Mouse (Mus musculus) megakaryocyte, embryonic 14.5 days (primary cell): ENCODE measurements around the gene BC005561. TPM values are rescaled to one million over a fixed set of nuclear protein-coding genes. Genes with fewer than 3 reads are reported as not detected.
A peak's percentile ranks its signal among the peaks of the same experiment; 100 is the strongest.
"Not testable (repeated sequence)": the region's sequence is repeated elsewhere in the genome, so short reads cannot be mapped to it uniquely, and the experiment has no call there.

Source experiments
- H3K27me3 ChIP-seq: replicated peaks from 2 replicates; pipeline ENCODE3; 2012; ENCODE audit warnings: inconsistent platforms
- H3K36me3 ChIP-seq: replicated peaks from 2 replicates; pipeline ENCODE3; 2012; ENCODE audit warnings: low read length, inconsistent platforms, mixed read lengths
- H3K4me1 ChIP-seq: 2 replicates; pipeline ENCODE4 v1.6.1; 2012; ENCODE audit warnings: inconsistent platforms
- H3K4me3 ChIP-seq: replicated peaks from 2 replicates; pipeline ENCODE3; 2012; ENCODE audit warnings: moderate library complexity, mild to moderate bottlenecking, inconsistent platforms
- H3K9me3 ChIP-seq: 2 replicates; pipeline ENCODE4 v1.6.1; 2012; ENCODE audit warnings: inconsistent platforms
- FLI1 ChIP-seq: IDR thresholded peaks from 2 replicates; pipeline ENCODE4 v1.6.1; 2012; ENCODE audit warnings: low read length, inconsistent platforms, mixed read lengths
- GATA1 ChIP-seq: IDR thresholded peaks from 3 replicates; pipeline ENCODE4 v1.6.1; 2012; ENCODE audit warnings: mixed read lengths, low read length, inconsistent platforms, borderline replicate concordance
- polyA plus RNA-seq: library from polyadenylated mRNA; stranded (reverse); fragments of >175 nt; gene quantifications from 2 replicates; pipeline ENCODE4 v1.2.3, GENCODE M21; 2012; ENCODE audit warnings: low replicate concordance; ENCODE audit not compliant: insufficient read depth

Gene BC005561
- polyA plus RNA-seq, 1 experiment, result 0.51 TPM

DNA sequence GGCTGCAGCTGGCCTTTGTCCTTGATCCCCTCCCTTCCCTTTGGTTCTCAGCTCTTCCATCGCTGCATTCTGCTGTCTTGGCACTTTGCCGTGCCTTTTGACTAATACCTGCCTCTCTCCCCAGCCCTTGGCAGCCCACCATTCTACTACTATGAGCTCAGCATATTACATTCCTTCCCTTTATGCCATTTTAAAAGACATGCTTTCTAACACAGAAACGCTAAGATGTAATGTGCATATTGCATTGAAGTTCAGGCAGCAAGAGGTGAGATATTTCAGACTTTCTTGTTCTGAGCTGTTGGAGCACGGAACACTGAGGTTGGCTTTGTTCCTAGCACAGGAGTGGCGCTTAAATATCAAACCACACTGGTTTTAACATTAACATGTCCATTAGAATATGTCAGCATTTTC is 37.2 kb upstream of the BC005561 start:
- Histone ChIP-seq H3K36me3 (peaks cover 51% of the 10 kb centered on the region), H3K27me3 (no peaks in the 10 kb centered on the region)
- TF ChIP-seq GATA1, result no peak
- TF ChIP-seq FLI1, result no peak

DNA sequence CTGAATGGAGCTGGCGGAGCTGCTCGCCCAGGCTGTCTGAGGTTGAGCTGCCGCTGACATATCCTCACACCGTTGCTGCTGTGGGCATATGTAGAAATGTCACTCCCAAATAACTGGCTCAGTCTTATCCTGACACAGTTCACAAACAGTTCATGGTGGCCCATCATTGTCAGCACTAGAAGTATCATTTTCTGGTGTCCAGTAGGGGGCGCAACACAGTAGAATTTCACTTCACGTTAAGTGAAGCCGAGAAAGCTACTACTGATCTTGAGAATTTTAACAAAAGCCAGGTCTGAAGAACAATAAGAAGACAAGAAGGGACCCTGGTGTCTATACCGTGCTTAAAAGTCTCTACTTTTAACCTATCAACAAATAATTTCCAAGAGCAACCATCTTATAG is 35.8 kb upstream of the BC005561 start:
- Histone ChIP-seq H3K4me1 (no peaks in the 10 kb centered on the region), H3K36me3 (peaks cover 47% of the 10 kb centered on the region), H3K27me3 (no peaks in the 10 kb centered on the region), H3K4me3 (no peak overlapping the region), H3K9me3 (no peaks in the 10 kb centered on the region)
- TF ChIP-seq GATA1, result no peak
- TF ChIP-seq FLI1, result no peak

More for the DNA sequence above, 37.2 kb upstream of the BC005561 start:
- Histone ChIP-seq H3K9me3 (no peaks in the 10 kb centered on the region), H3K4me3 (no peak overlapping the region), H3K4me1 (no peaks in the 10 kb centered on the region)

DNA sequence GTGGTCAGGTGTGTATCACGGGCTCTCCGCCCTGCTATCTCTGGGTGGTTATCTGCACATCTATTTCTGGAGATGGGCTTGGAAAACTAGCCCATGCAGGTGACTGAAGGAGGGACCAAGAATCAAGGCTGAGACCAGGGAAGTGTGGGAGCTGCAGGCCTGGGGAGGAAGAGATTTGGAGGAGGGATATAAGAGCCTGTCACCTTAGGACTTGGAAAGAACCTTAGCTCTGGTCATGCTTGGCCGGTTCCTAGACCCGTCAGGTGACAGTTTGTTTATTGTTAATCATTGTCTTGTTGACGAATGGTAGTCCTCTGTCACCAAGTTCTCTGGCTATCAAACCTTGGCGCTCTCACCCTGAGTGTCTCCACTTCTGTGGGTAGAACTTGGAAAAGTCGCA is 27.8 kb upstream of the BC005561 start:
- Histone ChIP-seq H3K4me1 (peaks cover 3% of the 10 kb centered on the region; the same call in 1 of the 2 replicates), H3K27me3 (no peaks in the 10 kb centered on the region), H3K9me3 (no peaks in the 10 kb centered on the region), H3K4me3 (no peak overlapping the region), H3K36me3 (peaks cover 76% of the 10 kb centered on the region)
- no peak for TF ChIP-seq FLI1
- no peak for TF ChIP-seq GATA1

DNA sequence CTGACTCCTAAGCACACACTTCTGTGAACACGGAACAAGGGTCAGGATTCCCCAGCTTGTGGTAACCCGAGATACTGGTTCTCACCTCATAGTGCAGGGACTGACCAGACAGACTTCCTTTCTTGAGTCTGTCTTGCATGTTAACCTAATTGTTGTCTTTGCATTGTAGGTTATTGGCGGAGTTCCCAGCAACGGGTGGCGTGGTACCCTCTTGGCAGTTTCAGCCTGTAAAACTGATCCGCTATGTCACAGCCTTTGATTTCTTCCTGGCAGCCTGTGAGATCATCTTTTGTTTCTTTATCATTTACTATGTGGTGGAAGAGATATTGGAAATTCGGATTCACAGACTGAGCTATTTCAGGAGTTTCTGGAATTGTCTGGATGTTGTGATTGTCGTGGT is 25.3 kb upstream of the BC005561 start:
- TF ChIP-seq GATA1, result no peak
- TF ChIP-seq FLI1, result no peak
- Histone ChIP-seq H3K4me1 (no peaks in the 10 kb centered on the region), H3K36me3 (peaks cover 85% of the 10 kb centered on the region), H3K27me3 (no peaks in the 10 kb centered on the region), H3K4me3 (no peak overlapping the region), H3K9me3 (no peaks in the 10 kb centered on the region)

DNA sequence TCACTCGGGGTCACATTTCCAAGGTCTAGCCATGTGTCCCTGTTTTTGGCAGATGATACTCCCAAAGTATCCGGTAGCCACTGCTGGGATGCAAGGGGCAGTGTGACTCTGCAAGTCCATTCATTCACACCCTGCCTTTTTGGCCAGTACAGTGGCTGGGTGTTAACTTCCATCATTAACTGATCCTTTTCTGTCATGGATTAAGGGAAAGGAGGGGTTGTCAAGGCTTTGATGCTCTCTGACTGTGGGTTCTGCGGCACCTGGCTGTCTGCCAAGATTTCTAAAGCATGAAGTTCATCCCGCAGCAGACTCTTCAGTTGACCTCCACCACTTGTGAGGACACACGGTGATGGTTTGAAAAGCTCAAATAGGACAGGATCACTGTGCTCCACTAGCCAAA is 16.6 kb upstream of the BC005561 start:
- peaks cover 3% of the 10 kb centered on the region; the same call in 1 of the 2 replicates for H3K9me3 ChIP-seq
- TF ChIP-seq GATA1 (no peak), FLI1 (no peak)
- peaks cover 92% of the 10 kb centered on the region for H3K36me3 ChIP-seq

DNA sequence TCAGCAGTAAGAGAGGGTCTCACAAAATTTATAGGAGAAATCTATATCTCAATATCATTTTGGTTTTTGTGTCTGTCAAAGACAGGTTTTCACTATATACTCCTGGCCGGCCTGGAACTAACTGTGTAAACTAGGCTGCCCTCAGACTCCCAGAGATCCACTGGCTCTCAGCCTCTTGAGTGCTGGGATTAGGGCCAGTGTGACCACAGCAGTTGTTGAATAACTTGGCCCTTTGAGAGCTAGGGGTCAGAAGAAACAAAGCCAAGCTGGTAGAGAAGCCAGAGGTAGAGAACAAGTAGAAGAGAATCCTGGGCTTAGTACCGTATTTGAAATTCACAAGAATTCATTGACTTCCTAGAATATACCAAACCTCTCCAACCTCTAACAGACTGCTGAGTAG is 3.3 kb upstream of the BC005561 start:
- H3K36me3 ChIP-seq, result peaks cover 48% of the 10 kb centered on the region
- TF ChIP-seq GATA1 (no peak), FLI1 (no peak)
- peaks cover 7% of the 10 kb centered on the region for H3K4me1 ChIP-seq
- no peaks in the 10 kb centered on the region for H3K27me3 ChIP-seq
- H3K9me3 ChIP-seq, result no peaks in the 10 kb centered on the region
- H3K4me3 ChIP-seq, result no peak overlapping the region

More for the DNA sequence above, 16.6 kb upstream of the BC005561 start:
- H3K27me3 ChIP-seq, result no peaks in the 10 kb centered on the region
- H3K4me3 ChIP-seq, result no peak overlapping the region
- H3K4me1 ChIP-seq, result no peaks in the 10 kb centered on the region

DNA sequence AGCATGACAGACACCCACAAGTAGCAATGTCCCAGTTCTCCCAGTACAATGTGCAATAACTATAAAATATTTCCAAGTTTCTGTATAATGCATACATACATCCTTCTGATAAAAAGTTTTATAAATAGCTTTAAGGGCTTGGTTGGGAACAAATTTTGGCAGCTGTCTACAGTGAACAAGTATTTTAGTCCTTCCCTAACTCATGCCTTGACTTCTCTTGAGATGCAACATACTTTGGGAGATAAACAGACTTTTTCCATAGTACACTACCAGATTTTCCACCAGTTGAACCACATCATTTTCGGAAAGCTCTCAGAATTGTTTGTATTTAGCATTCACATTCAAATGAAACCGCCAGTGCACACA is 340 bp upstream of the BC005561 start:
- no peaks in the 10 kb centered on the region for H3K27me3 ChIP-seq
- peak overlapping the region; percentile 95 for H3K4me3 ChIP-seq
- peaks cover 30% of the 10 kb centered on the region for H3K36me3 ChIP-seq
- H3K9me3 ChIP-seq, result no peaks in the 10 kb centered on the region
- peaks cover 13% of the 10 kb centered on the region for H3K4me1 ChIP-seq
- TF ChIP-seq FLI1, result no peak
- TF ChIP-seq GATA1, result no peak

GRCm38 (mm10) chr5:104511211-104511610 is 3.1 kb downstream of the BC005561 start:
- H3K36me3 ChIP-seq, result peaks cover 41% of the 10 kb centered on the region
- peaks cover 13% of the 10 kb centered on the region for H3K4me1 ChIP-seq
- H3K4me3 ChIP-seq, result no peak overlapping the region
- H3K27me3 ChIP-seq, result no peaks in the 10 kb centered on the region
- TF ChIP-seq FLI1, result no peak
- H3K9me3 ChIP-seq, result peaks cover 14% of the 10 kb centered on the region; the same call in 1 of the 2 replicates

DNA sequence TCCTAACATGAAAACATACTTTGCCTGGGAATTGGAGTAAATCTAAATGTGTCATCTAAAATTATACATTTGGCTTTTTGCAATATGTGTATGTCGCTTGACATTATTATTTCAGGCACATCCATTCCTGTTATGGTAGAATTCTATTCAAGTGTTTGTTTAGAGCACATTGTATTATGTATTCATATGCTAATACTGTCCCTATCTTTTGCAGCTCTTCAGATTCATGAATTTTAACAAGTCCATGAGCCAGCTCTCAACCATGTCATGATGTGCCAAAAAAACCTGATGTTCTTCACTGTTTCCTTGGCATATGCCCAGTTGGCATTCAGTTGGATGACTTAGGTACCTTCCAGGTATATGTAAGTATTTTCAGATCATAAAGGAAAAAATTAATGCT is 30.5 kb downstream of the BC005561 start:
- Histone ChIP-seq H3K27me3 (no peaks in the 10 kb centered on the region), H3K9me3 (no peaks in the 10 kb centered on the region), H3K4me3 (no peak overlapping the region), H3K36me3 (peaks cover 61% of the 10 kb centered on the region), H3K4me1 (no peaks in the 10 kb centered on the region)
- no peak for TF ChIP-seq GATA1

DNA sequence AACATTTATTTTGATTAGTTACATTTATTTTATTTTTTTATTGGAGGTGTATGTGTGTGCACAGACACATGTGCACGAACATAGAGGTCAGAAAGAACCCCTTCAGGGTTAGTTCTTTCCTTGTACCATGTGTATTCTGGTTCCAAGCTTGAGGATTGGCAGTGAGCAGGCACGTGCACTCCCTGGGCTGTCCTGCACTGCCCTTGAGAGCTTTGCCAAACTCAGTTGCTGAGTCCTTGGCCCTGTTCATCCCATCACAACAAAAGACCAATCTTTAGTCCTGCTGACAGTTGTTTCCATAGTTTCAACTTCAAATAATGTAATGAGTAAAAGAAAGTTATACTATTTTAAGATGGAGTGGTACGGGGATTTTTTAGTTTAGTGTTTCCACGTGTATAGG is 31.2 kb downstream of the BC005561 start:
- no peak overlapping the region for H3K4me3 ChIP-seq

GRCm38 (mm10) chr5:104568079-104568478 is 59.9 kb downstream of the BC005561 start:
- H3K27me3 ChIP-seq, H3K9me3 ChIP-seq, H3K4me3 ChIP-seq, H3K36me3 ChIP-seq, H3K4me1 ChIP-seq: not testable (repeated sequence)

More for the DNA sequence above, 31.2 kb downstream of the BC005561 start:
- TF ChIP-seq FLI1 (no peak), GATA1 (no peak)
- Histone ChIP-seq H3K4me1 (no peaks in the 10 kb centered on the region), H3K27me3 (no peaks in the 10 kb centered on the region), H3K36me3 (peaks cover 63% of the 10 kb centered on the region), H3K9me3 (no peaks in the 10 kb centered on the region)
